Mouse (Mus musculus) thymus, postnatal 36 days (tissue): ENCODE data around the gene Pak3.
"Not testable (repeated sequence)": the region's sequence is repeated elsewhere in the genome, so short reads cannot be mapped to it uniquely, and the experiment has no call there.

Source experiments
- DNase-seq, 2 experiments: peaks; one replicate each; pipeline ENCODE4 v3.0.0; 2022; ENCODE audit warnings: mixed read lengths in 2 of 2

Pak3 gene

DNA sequence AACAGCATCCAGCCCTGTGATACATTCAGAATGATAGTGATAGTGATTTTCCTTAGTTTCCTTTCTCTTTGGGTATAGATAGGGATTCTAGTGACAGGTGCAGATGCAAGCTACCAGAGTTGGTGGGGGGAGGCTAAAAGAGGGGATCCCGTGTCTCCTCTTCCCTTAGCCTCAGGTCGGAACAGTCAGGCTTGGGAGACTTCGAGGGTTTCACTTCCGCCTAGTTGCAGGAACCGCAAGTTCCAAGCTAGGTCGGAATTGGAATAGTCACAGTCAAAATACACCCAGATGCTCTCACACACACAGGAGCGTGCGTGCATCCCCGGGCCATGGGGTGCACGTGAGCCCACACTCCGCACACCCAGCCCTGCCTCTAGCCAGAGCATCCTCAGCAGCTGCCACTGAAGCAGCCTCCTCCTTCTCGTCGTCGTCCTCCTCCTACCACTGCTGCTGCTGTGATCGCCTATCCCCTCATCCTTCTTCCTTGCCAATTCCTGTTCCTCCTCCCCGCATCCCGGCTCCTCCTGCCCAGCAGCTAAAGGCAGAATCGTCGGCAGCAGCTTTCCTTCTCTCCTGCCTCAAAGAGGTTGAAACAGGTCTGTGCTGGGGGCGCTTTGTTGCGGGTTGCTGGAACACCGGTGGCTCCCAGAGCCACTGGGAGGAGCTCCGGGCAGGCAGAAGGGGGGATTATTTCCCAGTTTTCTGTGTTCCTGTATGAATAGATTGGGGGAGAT, at the start of gene Pak3:
Gene Pak3 (plus strand): TSS at position 424 of the 734 bp plus-strand sequence.
- DNase-seq = no peak

- DNase-seq = peak; percentile 60 to 83
These were observed 35.5 kb upstream of the Pak3 start for GRCm38 (mm10) chrX:143482866-143483265.

- no peak for DNase-seq
These were observed 17.2 kb upstream of the Pak3 start for GRCm38 (mm10) chrX:143501053-143501695.

DNA sequence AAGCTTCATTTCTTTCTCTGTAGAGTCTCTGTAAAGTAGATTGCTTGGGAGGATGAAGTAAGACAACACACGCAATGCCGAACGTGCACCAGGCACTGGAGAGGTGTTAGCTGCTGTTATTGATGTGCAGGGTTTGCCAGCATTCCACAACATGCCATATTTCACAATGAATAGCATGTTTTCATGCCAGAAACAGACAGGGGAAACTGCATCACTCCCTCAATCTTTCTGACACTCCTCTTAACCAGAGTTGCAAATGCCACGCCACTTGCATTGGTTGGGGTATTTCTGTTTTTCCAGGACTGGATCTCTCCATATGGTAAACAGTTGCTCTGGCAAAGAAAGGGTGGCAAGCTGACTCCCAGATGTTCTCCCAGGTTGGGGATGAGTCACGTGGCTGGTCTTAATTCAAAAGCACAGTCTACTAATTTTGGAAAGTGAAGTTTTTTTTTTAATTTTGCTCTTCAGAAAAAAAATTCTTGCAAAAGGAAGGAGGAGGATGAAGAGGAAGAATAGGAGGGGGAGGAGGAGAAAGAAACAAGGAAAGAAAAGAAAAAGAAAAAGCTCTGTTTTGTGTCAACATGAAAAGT, 16.5 kb upstream of the Pak3 start:
- no peak for DNase-seq

DNA sequence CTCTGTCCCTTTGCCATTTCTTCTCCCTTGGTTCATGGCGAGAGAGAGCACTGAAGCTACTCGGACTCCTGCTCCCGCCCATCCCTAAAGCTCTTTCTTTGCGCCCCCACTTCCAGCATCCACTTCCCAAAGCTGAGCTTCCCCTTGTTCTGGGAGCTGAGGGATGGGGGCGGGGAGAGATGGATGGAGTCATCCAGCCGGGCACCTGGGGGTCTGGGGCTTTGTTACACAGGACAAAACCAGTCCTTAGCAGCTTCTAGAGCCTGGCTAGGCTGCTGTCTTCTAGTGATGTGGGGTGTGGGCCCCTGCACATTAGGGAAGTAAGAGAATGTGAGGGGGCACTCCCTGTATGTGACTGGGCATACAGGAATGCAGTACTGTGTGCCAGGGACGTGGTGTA, 526 bp downstream of the Pak3 start:
- no peak for DNase-seq

DNA sequence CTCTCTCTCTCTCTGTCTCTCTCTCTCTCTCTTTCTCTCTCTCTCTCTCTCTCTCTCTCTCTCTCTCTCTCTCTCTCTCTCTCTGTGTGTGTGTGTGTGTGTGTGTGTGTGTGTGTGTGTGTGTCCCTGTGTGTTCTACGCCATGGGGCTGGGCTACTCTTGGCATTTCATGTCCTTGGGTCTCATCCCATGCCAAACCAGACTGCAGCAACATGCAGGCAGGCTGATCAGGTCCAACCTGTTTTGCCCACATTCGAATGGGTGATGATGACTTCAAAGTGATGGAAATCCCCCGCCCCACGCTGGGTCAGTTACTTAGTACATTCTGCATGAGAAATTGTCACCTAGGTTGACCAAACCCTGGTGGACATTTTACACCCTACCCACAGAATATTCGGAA, 1.1 kb downstream of the Pak3 start:
- DNase-seq = not testable (repeated sequence)

- DNase-seq = no peak
These were observed 1.8 kb downstream of the Pak3 start for GRCm38 (mm10) chrX:143520195-143520594.

GRCm38 (mm10) chrX:143532331-143532730, 13.9 kb downstream of the Pak3 start:
- DNase-seq = no peak

DNA sequence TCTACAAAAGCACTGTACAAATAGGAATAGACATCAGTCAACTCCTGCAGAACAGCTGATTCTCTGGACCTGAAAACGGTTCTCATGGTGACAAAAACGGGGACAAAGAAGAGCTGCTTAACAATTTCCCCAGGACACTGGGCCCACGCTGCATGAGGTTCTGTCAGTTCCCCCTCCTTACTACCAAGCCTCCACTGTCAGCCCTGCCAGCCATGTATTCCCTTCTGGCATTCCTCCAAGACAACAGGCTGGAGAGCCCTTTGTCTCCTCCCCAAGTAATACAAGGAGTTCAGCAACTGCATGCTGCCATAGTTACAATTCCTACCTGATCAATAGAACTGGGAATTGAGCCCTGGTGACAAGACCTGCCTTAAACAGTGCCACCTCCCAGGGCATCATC, 15.2 kb downstream of the Pak3 start:
- DNase-seq = no peak

DNA sequence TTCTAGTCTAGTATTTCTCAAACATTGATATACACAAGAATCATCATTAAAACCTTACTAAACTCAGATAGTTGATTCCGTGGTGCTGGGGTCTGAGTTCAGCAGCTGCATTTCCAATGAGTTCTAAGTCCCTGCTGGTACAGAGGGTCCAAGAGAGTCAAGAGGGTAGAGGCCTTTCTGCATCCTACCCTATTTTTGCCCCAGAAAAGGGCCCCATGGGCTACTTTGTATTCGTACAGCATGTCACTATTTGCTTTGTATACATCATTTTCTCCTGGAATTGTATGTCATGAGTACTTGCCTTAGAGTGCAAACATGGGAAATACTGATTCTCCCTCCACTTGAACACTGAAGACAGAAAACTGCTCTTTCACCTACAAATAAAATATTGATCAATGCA, 24.4 kb downstream of the Pak3 start:
- no peak for DNase-seq

DNA sequence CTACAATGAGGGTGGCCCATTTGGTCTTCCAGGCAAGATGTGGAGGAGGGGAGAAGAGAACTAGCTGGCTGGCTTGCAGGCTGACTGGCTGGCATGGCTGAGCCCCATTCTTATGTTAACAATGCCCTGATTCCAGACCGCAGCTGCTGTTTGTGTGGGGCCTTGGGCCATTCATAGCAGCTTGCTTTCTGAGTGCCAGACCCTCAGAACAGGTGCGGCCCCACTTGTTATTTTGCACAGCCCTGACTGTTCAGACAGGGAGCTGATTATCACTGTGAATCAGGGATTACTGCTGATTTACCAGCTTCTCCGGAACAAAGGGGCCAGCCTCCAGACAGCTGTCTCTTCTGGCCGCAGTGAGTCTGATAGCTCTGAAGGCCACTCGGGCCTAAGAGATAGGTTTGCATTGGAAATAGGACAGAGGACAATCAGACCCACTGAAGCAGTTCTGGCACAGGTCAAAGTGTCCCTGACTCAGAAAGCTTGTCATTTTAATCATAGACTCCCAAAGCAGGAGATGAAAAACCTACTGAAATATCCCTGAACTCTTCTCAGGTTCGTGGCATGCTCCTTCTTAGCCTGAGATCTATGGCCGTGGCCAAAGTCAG, 24.9 kb downstream of the Pak3 start:
- no peak for DNase-seq

- no peak for DNase-seq
These were observed 55.3 kb downstream of the Pak3 start for GRCm38 (mm10) chrX:143573691-143574090.

GRCm38 (mm10) chrX:143579925-143580324, 61.5 kb downstream of the Pak3 start:
- no peak for DNase-seq

DNA sequence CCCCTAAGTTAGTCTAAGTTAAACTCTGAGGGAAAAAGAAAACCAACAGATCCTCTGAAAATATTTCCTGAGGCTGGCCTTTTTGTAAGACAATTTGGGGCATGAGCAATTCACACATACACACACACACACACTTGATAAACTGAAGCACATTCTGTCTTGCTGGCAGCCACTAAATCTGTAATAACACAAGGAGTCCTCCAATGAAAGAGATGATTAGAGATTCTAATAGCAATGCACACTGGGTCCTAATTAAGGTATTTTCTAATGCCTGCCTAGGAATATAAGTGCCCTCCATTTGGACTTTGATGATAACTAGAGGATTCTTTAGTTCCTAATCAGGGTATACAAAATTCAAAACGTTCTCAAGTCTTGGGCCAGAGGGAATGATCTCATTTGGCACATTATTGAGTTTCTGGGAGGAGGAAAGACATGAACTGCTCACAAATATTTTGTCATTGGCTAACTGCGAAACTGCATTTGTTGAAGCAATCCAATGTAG, 62.1 kb downstream of the Pak3 start:
- DNase-seq = no peak

- no peak for DNase-seq
These were observed 88.6 kb downstream of the Pak3 start for GRCm38 (mm10) chrX:143606877-143607449.

DNA sequence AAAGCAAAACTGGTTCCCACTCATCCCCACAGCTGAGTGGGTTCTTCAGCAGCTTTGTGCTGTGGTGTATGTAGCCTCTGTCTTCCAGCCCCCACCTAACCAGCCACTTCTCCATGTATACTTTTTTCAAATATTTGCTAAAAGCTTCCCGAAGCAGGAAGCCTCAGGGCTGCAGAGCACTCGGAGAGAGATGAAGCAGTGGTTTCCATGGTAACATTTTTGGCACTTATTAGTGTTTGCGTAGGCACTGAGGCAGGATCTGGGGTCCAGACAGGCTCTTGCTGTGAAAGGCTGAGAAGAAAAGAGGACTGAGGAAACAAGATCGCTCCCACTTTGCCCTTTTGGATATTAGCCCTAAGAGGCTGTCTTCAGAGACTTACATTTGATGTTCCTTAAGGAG, 100.3 kb downstream of the Pak3 start:
- no peak for DNase-seq

GRCm38 (mm10) chrX:143627767-143628166, 109.4 kb downstream of the Pak3 start:
- DNase-seq = no peak

- no peak for DNase-seq
These were observed 125.5 kb downstream of the Pak3 start for GRCm38 (mm10) chrX:143643936-143644335.

GRCm38 (mm10) chrX:143644807-143645206, 126.4 kb downstream of the Pak3 start:
- no peak for DNase-seq

- no peak for DNase-seq
These were observed 136.2 kb downstream of the Pak3 start for GRCm38 (mm10) chrX:143654308-143655176.

DNA sequence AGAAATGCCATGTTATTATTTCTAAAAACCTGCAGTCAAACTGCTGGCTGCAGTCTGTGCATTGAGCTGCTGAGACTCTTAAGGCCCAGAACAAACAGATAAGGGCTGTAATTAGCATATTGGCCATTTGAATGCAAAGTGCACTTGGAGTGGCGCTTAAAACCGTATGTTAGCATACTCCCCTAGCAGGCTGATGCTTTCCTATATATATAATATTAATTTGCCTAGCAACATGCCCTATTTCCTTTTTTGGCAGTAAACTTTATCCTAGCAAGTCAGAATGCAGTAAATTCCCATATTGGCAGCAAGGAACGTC, 136.7 kb downstream of the Pak3 start:
- DNase-seq = no peak
